Mouse (Mus musculus): Measurements from ENCODE around the gene Cfap157. TPM values are rescaled to one million over a fixed set of nuclear protein-coding genes. Genes with fewer than 3 reads are reported as not detected.

Gene Cfap157
- polyA plus RNA-seq (2014; fragmentation: Nextera tagmentation; extraction: Ambion mirVana) = 0.30 and 0.79 TPM in 2 replicates

- Histone ChIP-seq H3K9ac (ENCODE audit: low read depth, low read length) (no peak within 1 kb of the TSS), H3K36me3 (ENCODE audit: control insufficient read depth, insufficient read depth, low read length) (no peaks in the 10 kb centered on the region), H3K4me3 (ENCODE audit: low read depth, low read length) (no peak within 1 kb of the TSS), H3K4me1 (replicated peaks; ENCODE audit: control insufficient read depth, insufficient read depth, low read length) (peaks cover 3% of the 10 kb centered on the region; the same call in 1 of the 2 replicates), H3K4me2 (no peak within 1 kb of the TSS), H3K27me3 (replicated peaks; ENCODE audit: control insufficient read depth, insufficient read depth, low read length) (no peaks in the 10 kb centered on the region), H3K27ac (ENCODE audit: low read depth, low read length) (no peak within 1 kb of the TSS), H3K9me3 (ENCODE audit: control insufficient read depth, low read length) (no peaks in the 10 kb centered on the region)
- WGBS = 56% methylated on average over 4 of the region's 4 CpGs
- ATAC-seq (replicated peaks; ENCODE audit: low FRiP score) = no peak
- DNase-seq (ENCODE audit: low spot score) = no peak
Observed at GRCm38 (mm10) chr2:32784048-32784681, at the start of gene Cfap157. Gene Cfap157 (minus strand): TSS chr2:32784428.

- Histone ChIP-seq H3K4me2 (no peak overlapping the region), H3K9me3 (ENCODE audit: control insufficient read depth, low read length) (no peaks in the 10 kb centered on the region), H3K4me1 (replicated peaks; ENCODE audit: control insufficient read depth, insufficient read depth, low read length) (no peaks in the 10 kb centered on the region), H3K4me3 (ENCODE audit: low read depth, low read length) (no peak overlapping the region), H3K27me3 (replicated peaks; ENCODE audit: control insufficient read depth, insufficient read depth, low read length) (no peaks in the 10 kb centered on the region), H3K9ac (ENCODE audit: low read depth, low read length) (no peak overlapping the region), H3K27ac (ENCODE audit: low read depth, low read length) (no peak overlapping the region), H3K36me3 (ENCODE audit: control insufficient read depth, insufficient read depth, low read length) (no peaks in the 10 kb centered on the region)
- WGBS = 54% methylated on average over 11 of the region's 11 CpGs
- no peak for ATAC-seq (replicated peaks; ENCODE audit: low FRiP score)
- no peak for DNase-seq (ENCODE audit: low spot score)
Observed at GRCm38 (mm10) chr2:32828979-32829676, 44.9 kb upstream of the Cfap157 start.

- Histone ChIP-seq H3K27me3 (replicated peaks; ENCODE audit: control insufficient read depth, insufficient read depth, low read length) (no peaks in the 10 kb centered on the region), H3K36me3 (ENCODE audit: control insufficient read depth, insufficient read depth, low read length) (no peaks in the 10 kb centered on the region), H3K9ac (ENCODE audit: low read depth, low read length) (no peak overlapping the region), H3K4me1 (replicated peaks; ENCODE audit: control insufficient read depth, insufficient read depth, low read length) (0 out of 2 replicates have a peak, but pooled peaks cover 2% of the 10 kb centered on the region), H3K9me3 (ENCODE audit: control insufficient read depth, low read length) (no peaks in the 10 kb centered on the region), H3K4me3 (ENCODE audit: low read depth, low read length) (no peak overlapping the region), H3K4me2 (no peak overlapping the region), H3K27ac (ENCODE audit: low read depth, low read length) (no peak overlapping the region)
- DNase-seq (ENCODE audit: low spot score) = no peak
- WGBS = 84% methylated on average over 6 of the region's 6 CpGs
- ATAC-seq (replicated peaks; ENCODE audit: low FRiP score) = no peak
Observed at GRCm38 (mm10) chr2:32825796-32826195, 41.6 kb upstream of the Cfap157 start.

- ATAC-seq (replicated peaks; ENCODE audit: low FRiP score) = no peak
- H3K27ac ChIP-seq (ENCODE audit: low read depth, low read length) = no peak overlapping the region
Observed at GRCm38 (mm10) chr2:32824778-32825177, 40.5 kb upstream of the Cfap157 start.

GRCm38 (mm10) chr2:32824181-32824580 lies 40.0 kb upstream of the Cfap157 start:
- Histone ChIP-seq H3K27ac (ENCODE audit: low read depth, low read length) (no peak overlapping the region), H3K27me3 (replicated peaks; ENCODE audit: control insufficient read depth, insufficient read depth, low read length) (no peaks in the 10 kb centered on the region), H3K4me3 (ENCODE audit: low read depth, low read length) (no peak overlapping the region), H3K4me1 (replicated peaks; ENCODE audit: control insufficient read depth, insufficient read depth, low read length) (0 out of 2 replicates have a peak, but pooled peaks cover 2% of the 10 kb centered on the region), H3K9ac (ENCODE audit: low read depth, low read length) (no peak overlapping the region), H3K36me3 (ENCODE audit: control insufficient read depth, insufficient read depth, low read length) (no peaks in the 10 kb centered on the region), H3K9me3 (ENCODE audit: control insufficient read depth, low read length) (no peaks in the 10 kb centered on the region), H3K4me2 (no peak overlapping the region)
- DNase-seq (ENCODE audit: low spot score) (no peak), ATAC-seq (replicated peaks; ENCODE audit: low FRiP score) (no peak)
- 61% methylated on average over 8 of the region's 8 CpGs for WGBS

More at GRCm38 (mm10) chr2:32824778-32825177, 40.5 kb upstream of the Cfap157 start:
- H3K27me3 ChIP-seq (replicated peaks; ENCODE audit: control insufficient read depth, insufficient read depth, low read length) = no peaks in the 10 kb centered on the region
- WGBS = 78% methylated on average over 1 of the region's 1 CpGs
- no peaks in the 10 kb centered on the region for H3K36me3 ChIP-seq (ENCODE audit: control insufficient read depth, insufficient read depth, low read length)
- no peaks in the 10 kb centered on the region for H3K9me3 ChIP-seq (ENCODE audit: control insufficient read depth, low read length)
- no peak overlapping the region for H3K4me2 ChIP-seq
- H3K4me1 ChIP-seq (replicated peaks; ENCODE audit: control insufficient read depth, insufficient read depth, low read length) = 0 out of 2 replicates have a peak, but pooled peaks cover 2% of the 10 kb centered on the region
- no peak overlapping the region for H3K4me3 ChIP-seq (ENCODE audit: low read depth, low read length)
- DNase-seq (ENCODE audit: low spot score) = no peak
- no peak overlapping the region for H3K9ac ChIP-seq (ENCODE audit: low read depth, low read length)

- Histone ChIP-seq H3K27ac (ENCODE audit: low read depth, low read length) (no peak overlapping the region), H3K4me2 (no peak overlapping the region), H3K9ac (ENCODE audit: low read depth, low read length) (no peak overlapping the region), H3K4me1 (replicated peaks; ENCODE audit: control insufficient read depth, insufficient read depth, low read length) (0 out of 2 replicates have a peak, but pooled peaks cover 2% of the 10 kb centered on the region), H3K27me3 (replicated peaks; ENCODE audit: control insufficient read depth, insufficient read depth, low read length) (no peaks in the 10 kb centered on the region), H3K36me3 (ENCODE audit: control insufficient read depth, insufficient read depth, low read length) (no peaks in the 10 kb centered on the region), H3K9me3 (ENCODE audit: control insufficient read depth, low read length) (no peaks in the 10 kb centered on the region), H3K4me3 (ENCODE audit: low read depth, low read length) (no peak overlapping the region)
- no peak for ATAC-seq (replicated peaks; ENCODE audit: low FRiP score)
- 72% methylated on average over 8 of the region's 8 CpGs for WGBS
- no peak for DNase-seq (ENCODE audit: low spot score)
Observed at GRCm38 (mm10) chr2:32823579-32824154, 39.4 kb upstream of the Cfap157 start.

- Histone ChIP-seq H3K9ac (ENCODE audit: low read depth, low read length) (no peak overlapping the region), H3K4me3 (ENCODE audit: low read depth, low read length) (no peak overlapping the region), H3K4me2 (no peak overlapping the region), H3K36me3 (ENCODE audit: control insufficient read depth, insufficient read depth, low read length) (peaks cover 2% of the 10 kb centered on the region; the same call in 1 of the 2 replicates), H3K4me1 (replicated peaks; ENCODE audit: control insufficient read depth, insufficient read depth, low read length) (0 out of 2 replicates have a peak, but pooled peaks cover 2% of the 10 kb centered on the region), H3K27me3 (replicated peaks; ENCODE audit: control insufficient read depth, insufficient read depth, low read length) (no peaks in the 10 kb centered on the region), H3K9me3 (ENCODE audit: control insufficient read depth, low read length) (no peaks in the 10 kb centered on the region), H3K27ac (ENCODE audit: low read depth, low read length) (no peak overlapping the region; the same call in 1 of the 2 replicates)
- ATAC-seq (replicated peaks; ENCODE audit: low FRiP score) (no peak), DNase-seq (ENCODE audit: low spot score) (no peak)
- WGBS = 53% methylated on average over 11 of the region's 11 CpGs
Observed at GRCm38 (mm10) chr2:32823153-32823552, 38.9 kb upstream of the Cfap157 start.

- DNase-seq (ENCODE audit: low spot score) (no peak), ATAC-seq (replicated peaks; ENCODE audit: low FRiP score) (no peak)
- WGBS = 75% methylated on average over 6 of the region's 6 CpGs
- Histone ChIP-seq H3K36me3 (ENCODE audit: control insufficient read depth, insufficient read depth, low read length) (peaks cover 2% of the 10 kb centered on the region; the same call in 1 of the 2 replicates), H3K9me3 (ENCODE audit: control insufficient read depth, low read length) (no peaks in the 10 kb centered on the region), H3K9ac (ENCODE audit: low read depth, low read length) (no peak overlapping the region), H3K4me1 (replicated peaks; ENCODE audit: control insufficient read depth, insufficient read depth, low read length) (0 out of 2 replicates have a peak, but pooled peaks cover 2% of the 10 kb centered on the region), H3K4me2 (no peak overlapping the region), H3K4me3 (ENCODE audit: low read depth, low read length) (no peak overlapping the region), H3K27ac (ENCODE audit: low read depth, low read length) (no peak overlapping the region), H3K27me3 (replicated peaks; ENCODE audit: control insufficient read depth, insufficient read depth, low read length) (no peaks in the 10 kb centered on the region)
Observed at GRCm38 (mm10) chr2:32822643-32823042, 38.4 kb upstream of the Cfap157 start.
